ENCODE assay signal across 14 mouse cellular contexts in the genomic region with DNA sequence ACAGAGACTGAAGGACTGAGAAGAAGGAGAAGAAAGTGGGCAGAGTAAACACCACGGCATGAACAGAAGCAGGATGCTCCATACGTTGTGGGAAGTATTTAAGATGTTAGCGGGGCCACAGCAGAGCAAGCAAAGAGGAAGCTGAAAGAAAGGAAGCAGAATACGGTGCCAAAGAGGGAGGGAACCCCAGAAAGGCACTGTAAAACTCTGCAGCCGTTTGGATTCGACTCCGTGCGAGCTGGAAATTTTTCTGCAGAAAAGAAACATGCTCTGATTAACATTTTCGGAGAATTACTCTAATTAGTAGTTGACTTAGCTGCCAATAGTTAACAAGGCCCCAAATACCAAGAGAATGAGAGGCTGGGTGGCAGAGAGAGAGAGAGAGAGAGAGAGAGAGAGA.
DNase-seq lines count a peak whose midpoint lies in the region; ATAC-seq and TF ChIP-seq lines count a peak whose summit lies in the region.
"Had no signal": no experiment of that assay in that cellular context is flagged by ENCODE, and none has a peak within 500 bp of the region (broad histone marks: within the 10 kb centered on the region; RNA-seq: fewer than 3 reads in every experiment).

No protein-coding gene starts in this region.

- H3K4me1 ChIP-seq in lung, embryonic 14.5 days (ENCODE audit: insufficient read depth): no peaks in the 10 kb centered on the region
- H3K4me1 ChIP-seq in lung, postnatal 0 days (ENCODE audit: insufficient read depth, low read depth, low read length): no peaks in the 10 kb centered on the region
- H3K4me1 ChIP-seq: embryonic facial prominence, embryonic 13.5 days; kidney, embryonic 15.5 days; stomach, embryonic 15.5 days had no signal

- no peaks in the 10 kb centered on the region for H3K27me3 ChIP-seq in lung, embryonic 14.5 days (ENCODE audit: insufficient read depth, low read length)
- no peaks in the 10 kb centered on the region for H3K27me3 ChIP-seq in lung, postnatal 0 days (replicated peaks; ENCODE audit: insufficient read depth, low read length)
- H3K27me3 ChIP-seq: embryonic facial prominence, embryonic 13.5 days; kidney, embryonic 15.5 days; stomach, embryonic 15.5 days had no signal

- no peak for DNase-seq in gastrocnemius, adult 2 months
- DNase-seq in gastrocnemius, postnatal 10 days: no peak
- DNase-seq in lung, embryonic 14.5 days: peak; percentile 31
- no peak for DNase-seq in lung, postnatal 0 days (ENCODE audit: low spot score)
- peak; percentile 22 for DNase-seq in brain, embryonic 18.5 days (ENCODE audit: low read depth, low spot score)
- no peak for DNase-seq in left cerebral cortex, postnatal 4 days
- DNase-seq: liver; lung, adult 2 months; thymus, postnatal 14 days had no signal

- no peak for TF ChIP-seq CTCF in gastrocnemius, adult 2 months (IDR thresholded peaks at IDR 0.05)
- no peak for TF ChIP-seq CTCF in lung, embryonic 14.5 days (IDR thresholded peaks at IDR 0.05; ENCODE audit: low read depth)
- no peak for TF ChIP-seq CTCF in lung, postnatal 0 days (IDR thresholded peaks at IDR 0.05)

- peak overlapping the region; percentile 44 for H3K27ac ChIP-seq in gastrocnemius, adult 2 months
- no peak overlapping the region for H3K27ac ChIP-seq in lung, embryonic 14.5 days (ENCODE audit: low read depth)
- H3K27ac ChIP-seq in lung, postnatal 0 days (ENCODE audit: low read length): no peak overlapping the region
- H3K27ac ChIP-seq: embryonic facial prominence, embryonic 13.5 days; kidney, embryonic 15.5 days; stomach, embryonic 15.5 days had no signal

- no peak for ATAC-seq in lung, embryonic 14.5 days (ENCODE audit: insufficient read depth)
- no peak for ATAC-seq in lung, postnatal 0 days
- ATAC-seq in megakaryocyte progenitor cell, adult 5-6 weeks (replicated peaks; ENCODE audit: poor library complexity): peak; percentile 94

- TF ChIP-seq EP300 in lung, postnatal 0 days (IDR thresholded peaks at IDR 0.05): no peak

- 55% methylated on average over 9 of the region's 9 CpGs for WGBS in lung, embryonic 14.5 days
- WGBS in lung, postnatal 0 days: 36% methylated on average over 9 of the region's 9 CpGs

- H3K36me3 ChIP-seq in lung, embryonic 14.5 days (ENCODE audit: insufficient read depth): no peaks in the 10 kb centered on the region
- no peaks in the 10 kb centered on the region for H3K36me3 ChIP-seq in lung, postnatal 0 days (ENCODE audit: insufficient read depth, low read length)
- H3K36me3 ChIP-seq: embryonic facial prominence, embryonic 13.5 days; kidney, embryonic 15.5 days; stomach, embryonic 15.5 days had no signal

- intact Hi-C loops in gastrocnemius, adult 2 months (cut with DNase I): no loop called here
- intact Hi-C loops in left cerebral cortex, postnatal 4 days (cut with DNase I): no loop called here

- H3K9ac ChIP-seq in lung, embryonic 14.5 days: no peak overlapping the region
- no peak overlapping the region for H3K9ac ChIP-seq in lung, postnatal 0 days (replicated peaks; ENCODE audit: low read depth)
- H3K9ac ChIP-seq: embryonic facial prominence, embryonic 13.5 days; kidney, embryonic 15.5 days; stomach, embryonic 15.5 days had no signal

- no peaks in the 10 kb centered on the region for H3K9me3 ChIP-seq in lung, embryonic 14.5 days (ENCODE audit: low read depth, low read length)
- no peaks in the 10 kb centered on the region for H3K9me3 ChIP-seq in lung, postnatal 0 days (ENCODE audit: low read length)
- H3K9me3 ChIP-seq: embryonic facial prominence, embryonic 13.5 days; kidney, embryonic 15.5 days; stomach, embryonic 15.5 days had no signal

- peak overlapping the region; percentile 54 for H3K4me3 ChIP-seq in gastrocnemius, adult 2 months
- no peak overlapping the region for H3K4me3 ChIP-seq in lung, embryonic 14.5 days (ENCODE audit: low read depth, low read length)
- H3K4me3 ChIP-seq in lung, postnatal 0 days (ENCODE audit: low read depth, low read length): no peak overlapping the region
- H3K4me3 ChIP-seq: embryonic facial prominence, embryonic 13.5 days; kidney, embryonic 15.5 days; stomach, embryonic 15.5 days had no signal

- H3K4me2 ChIP-seq in lung, embryonic 14.5 days: no peak overlapping the region
- H3K4me2 ChIP-seq in lung, postnatal 0 days (replicated peaks; ENCODE audit: low read depth, low read length): no peak overlapping the region
- H3K4me2 ChIP-seq: embryonic facial prominence, embryonic 13.5 days; kidney, embryonic 15.5 days; midbrain, embryonic 11.5 days; stomach, embryonic 15.5 days had no signal

Comparison
In these comparisons a context has a peak if more than half of its experiments do, and no peak if none do; other contexts are left out.
1. DNase-seq: peak in lung, embryonic 14.5 days (single experiment) and brain, embryonic 18.5 days (single experiment); none in gastrocnemius, adult 2 months (single experiment), gastrocnemius, postnatal 10 days (single experiment), lung, postnatal 0 days (single experiment) and left cerebral cortex, postnatal 4 days (single experiment).